Mouse (Mus musculus): Measurements from ENCODE around the gene Sirt4. TPM values are rescaled to one million over a fixed set of nuclear protein-coding genes. Genes with fewer than 3 reads are reported as not detected.
"Not testable (repeated sequence)": the region's sequence is repeated elsewhere in the genome, so short reads cannot be mapped to it uniquely, and the experiment has no call there.

The Sirt4 gene
- polyA plus RNA-seq, 1 experiment from 2014 or later, result 24.7 TPM

GRCm38 (mm10) chr5:115500383-115500935, 15.9 kb upstream of the Sirt4 start:
- ATAC-seq, result no peak
- H3K4me1 ChIP-seq, result no peaks in the 10 kb centered on the region
- no peaks in the 10 kb centered on the region for H3K9me3 ChIP-seq (replicated peaks)
- H3K27ac ChIP-seq, result no peak overlapping the region
- H3K36me3 ChIP-seq (ENCODE audit: poor library complexity, severe bottlenecking), result no peaks in the 10 kb centered on the region
- no peak overlapping the region for H3K4me2 ChIP-seq
- WGBS, result 88% methylated on average over 12 of the region's 12 CpGs
- no peaks in the 10 kb centered on the region; the same call in 1 of the 2 replicates for H3K27me3 ChIP-seq
- no peak overlapping the region for H3K9ac ChIP-seq
- H3K4me3 ChIP-seq, result no peak overlapping the region

- Histone ChIP-seq H3K27ac (no peak overlapping the region), H3K4me2 (no peak overlapping the region), H3K9me3 (replicated peaks) (no peaks in the 10 kb centered on the region), H3K27me3 (no peaks in the 10 kb centered on the region; the same call in 1 of the 2 replicates), H3K36me3 (ENCODE audit: poor library complexity, severe bottlenecking) (no peaks in the 10 kb centered on the region), H3K4me3 (no peak overlapping the region), H3K9ac (no peak overlapping the region), H3K4me1 (no peaks in the 10 kb centered on the region)
- ATAC-seq, result no peak
- 61% methylated on average over 9 of the region's 9 CpGs for WGBS
Observed at GRCm38 (mm10) chr5:115498307-115499240, 14.0 kb upstream of the Sirt4 start.

GRCm38 (mm10) chr5:115497033-115497432, 12.5 kb upstream of the Sirt4 start:
- H3K27me3 ChIP-seq, result no peaks in the 10 kb centered on the region; the same call in 1 of the 2 replicates
- H3K4me3 ChIP-seq, result no peak overlapping the region
- H3K36me3 ChIP-seq (ENCODE audit: poor library complexity, severe bottlenecking), result no peaks in the 10 kb centered on the region
- no peak overlapping the region for H3K9ac ChIP-seq
- H3K27ac ChIP-seq, result no peak overlapping the region
- ATAC-seq, result no peak
- H3K4me2 ChIP-seq, result no peak overlapping the region
- WGBS, result 85% methylated on average over 7 of the region's 7 CpGs
- H3K9me3 ChIP-seq (replicated peaks), result no peaks in the 10 kb centered on the region
- H3K4me1 ChIP-seq, result peaks cover 4% of the 10 kb centered on the region

GRCm38 (mm10) chr5:115495618-115496017, 11.1 kb upstream of the Sirt4 start:
- not testable (repeated sequence) for H3K4me2 ChIP-seq; H3K27me3 ChIP-seq; H3K9ac ChIP-seq; ATAC-seq; H3K4me3 ChIP-seq; H3K9me3 ChIP-seq (replicated peaks); H3K36me3 ChIP-seq (ENCODE audit: poor library complexity, severe bottlenecking); H3K27ac ChIP-seq
- H3K4me1 ChIP-seq, result peaks cover 18% of the 10 kb centered on the region
- WGBS, result 84% methylated on average over 3 of the region's 3 CpGs

GRCm38 (mm10) chr5:115493441-115493840, 8.9 kb upstream of the Sirt4 start:
- H3K36me3 ChIP-seq (ENCODE audit: poor library complexity, severe bottlenecking), result no peaks in the 10 kb centered on the region
- no peaks in the 10 kb centered on the region for H3K9me3 ChIP-seq (replicated peaks)
- H3K27ac ChIP-seq, result no peak overlapping the region
- 60% methylated on average over 5 of the region's 5 CpGs for WGBS
- no peak for ATAC-seq
- H3K4me3 ChIP-seq, result no peak overlapping the region
- peaks cover 23% of the 10 kb centered on the region for H3K4me1 ChIP-seq
- H3K9ac ChIP-seq, result no peak overlapping the region
- H3K4me2 ChIP-seq, result no peak overlapping the region
- H3K27me3 ChIP-seq, result no peaks in the 10 kb centered on the region; the same call in 1 of the 2 replicates

GRCm38 (mm10) chr5:115492711-115493335, 8.3 kb upstream of the Sirt4 start:
- H3K9me3 ChIP-seq (replicated peaks), result no peaks in the 10 kb centered on the region
- H3K4me1 ChIP-seq, result peaks cover 24% of the 10 kb centered on the region
- H3K4me3 ChIP-seq, result no peak overlapping the region
- WGBS, result 82% methylated on average over 6 of the region's 6 CpGs
- no peaks in the 10 kb centered on the region; the same call in 1 of the 2 replicates for H3K27me3 ChIP-seq
- ATAC-seq, result no peak
- no peak overlapping the region for H3K4me2 ChIP-seq
- H3K27ac ChIP-seq, result no peak overlapping the region
- H3K36me3 ChIP-seq (ENCODE audit: poor library complexity, severe bottlenecking), result no peaks in the 10 kb centered on the region
- H3K9ac ChIP-seq, result no peak overlapping the region

- no peaks in the 10 kb centered on the region for H3K36me3 ChIP-seq (ENCODE audit: poor library complexity, severe bottlenecking)
- no peak for ATAC-seq
- H3K27ac ChIP-seq, result no peak overlapping the region
- peaks cover 24% of the 10 kb centered on the region for H3K4me1 ChIP-seq
- 4% methylated on average over 28 of the region's 28 CpGs for WGBS
- H3K9me3 ChIP-seq (replicated peaks), result no peaks in the 10 kb centered on the region
- no peaks in the 10 kb centered on the region; the same call in 1 of the 2 replicates for H3K27me3 ChIP-seq
- peak overlapping the region; percentile 34 for H3K9ac ChIP-seq
- 0 out of 2 replicates have a peak overlapping the region, but pooled peaks have one; percentile 3 for H3K4me3 ChIP-seq
- peak overlapping the region; percentile 52 for H3K4me2 ChIP-seq
Observed at GRCm38 (mm10) chr5:115491771-115492322, 7.3 kb upstream of the Sirt4 start.

GRCm38 (mm10) chr5:115491076-115491475, 6.6 kb upstream of the Sirt4 start:
- peak overlapping the region; percentile 71 for H3K4me2 ChIP-seq
- H3K27ac ChIP-seq, result peak overlapping the region; percentile 61; the same call in 1 of the 2 replicates
- H3K36me3 ChIP-seq (ENCODE audit: poor library complexity, severe bottlenecking), result no peaks in the 10 kb centered on the region
- no peak for ATAC-seq
- no peaks in the 10 kb centered on the region for H3K9me3 ChIP-seq (replicated peaks)
- H3K4me1 ChIP-seq, result peaks cover 24% of the 10 kb centered on the region
- 44% methylated on average over 5 of the region's 5 CpGs for WGBS
- no peaks in the 10 kb centered on the region; the same call in 1 of the 2 replicates for H3K27me3 ChIP-seq
- no peak overlapping the region for H3K4me3 ChIP-seq
- no peak overlapping the region for H3K9ac ChIP-seq

GRCm38 (mm10) chr5:115490638-115491000, 6.1 kb upstream of the Sirt4 start:
- Histone ChIP-seq H3K4me2 (peak overlapping the region; percentile 71), H3K27me3 (no peaks in the 10 kb centered on the region; the same call in 1 of the 2 replicates), H3K4me1 (peaks cover 24% of the 10 kb centered on the region), H3K36me3 (ENCODE audit: poor library complexity, severe bottlenecking) (no peaks in the 10 kb centered on the region), H3K9me3 (replicated peaks) (no peaks in the 10 kb centered on the region), H3K4me3 (no peak overlapping the region), H3K27ac (peak overlapping the region; percentile 61), H3K9ac (no peak overlapping the region)
- WGBS, result 12% methylated on average over 8 of the region's 8 CpGs
- no peak for ATAC-seq

- H3K27me3 ChIP-seq, result no peaks in the 10 kb centered on the region; the same call in 1 of the 2 replicates
- H3K4me3 ChIP-seq, result peak overlapping the region; percentile 37
- H3K27ac ChIP-seq, result peak overlapping the region; percentile 100
- peak; percentile 79 for ATAC-seq
- WGBS, result under 1% methylated on average over 50 of the region's 50 CpGs
- peaks cover 24% of the 10 kb centered on the region for H3K4me1 ChIP-seq
- H3K9me3 ChIP-seq (replicated peaks), result no peaks in the 10 kb centered on the region
- peak overlapping the region; percentile 81 for H3K9ac ChIP-seq
- peak overlapping the region; percentile 71 for H3K4me2 ChIP-seq
- no peaks in the 10 kb centered on the region for H3K36me3 ChIP-seq (ENCODE audit: poor library complexity, severe bottlenecking)
Observed at GRCm38 (mm10) chr5:115489699-115490637, 5.4 kb upstream of the Sirt4 start.
